Comparison of ENCODE assay signal across 25 mouse cellular contexts in genomic region chr17:81701701-81702100, GRCm38 (mm10).
"Had no signal": no experiment of that assay in that cellular context is flagged by ENCODE, and none has a peak within 500 bp of the region (broad histone marks: within the 10 kb centered on the region; RNA-seq: fewer than 3 reads in every experiment).

No protein-coding gene starts in this region.

- H3K4me1 ChIP-seq: hindbrain, embryonic 15.5 days; liver, embryonic 13.5 days; liver, embryonic 15.5 days had no signal

- ATAC-seq: forebrain, postnatal 0 days; hindbrain, postnatal 0 days; intestine, embryonic 16.5 days; liver, postnatal 0 days had no signal

- DNase-seq: forebrain, postnatal 0 days; gastrocnemius, postnatal 14 days; gastrocnemius, postnatal 36 days; heart, adult 11 months; heart, postnatal 10 days; kidney, adult 11 months; kidney, adult 2 months; kidney, adult 9 months; kidney, postnatal 14 days; kidney, postnatal 36 days; layer of hippocampus, adult 9-11 months; liver; liver, embryonic 13.5 days; liver, postnatal 0 days had no signal

- H3K9me3 ChIP-seq: hindbrain, embryonic 13.5 days; hindbrain, embryonic 15.5 days; kidney, embryonic 15.5 days; limb, embryonic 10.5 days; limb, embryonic 12.5 days; liver, embryonic 13.5 days; liver, embryonic 15.5 days had no signal

- H3K4me3 ChIP-seq: hindbrain, embryonic 13.5 days; hindbrain, embryonic 15.5 days; kidney, embryonic 15.5 days; left cerebral cortex, adult 2 months; limb, embryonic 10.5 days; limb, embryonic 12.5 days; liver, embryonic 13.5 days; liver, embryonic 15.5 days had no signal

- H3K27me3 ChIP-seq: hindbrain, embryonic 13.5 days; hindbrain, embryonic 15.5 days; kidney, embryonic 15.5 days; limb, embryonic 12.5 days; liver, embryonic 13.5 days; liver, embryonic 15.5 days had no signal

- H3K36me3 ChIP-seq: hindbrain, embryonic 13.5 days; hindbrain, embryonic 15.5 days; kidney, embryonic 15.5 days; limb, embryonic 10.5 days; limb, embryonic 12.5 days; liver, embryonic 13.5 days; liver, embryonic 15.5 days had no signal

- H3K4me2 ChIP-seq: hindbrain, embryonic 13.5 days; hindbrain, embryonic 15.5 days; kidney, embryonic 15.5 days; limb, embryonic 12.5 days; liver, embryonic 11.5 days; liver, embryonic 13.5 days; liver, embryonic 15.5 days had no signal

- H3K9ac ChIP-seq: forebrain, postnatal 0 days; hindbrain, embryonic 13.5 days; hindbrain, embryonic 15.5 days; kidney, embryonic 15.5 days; limb, embryonic 12.5 days; liver, embryonic 13.5 days; liver, embryonic 15.5 days; liver, postnatal 0 days had no signal

- H3K27ac ChIP-seq: hindbrain, embryonic 13.5 days; hindbrain, embryonic 15.5 days; hindbrain, postnatal 0 days; kidney, embryonic 15.5 days; kidney, postnatal 0 days; left cerebral cortex, adult 2 months; limb, embryonic 10.5 days; limb, embryonic 12.5 days; liver, embryonic 13.5 days; liver, embryonic 15.5 days had no signal
